Mouse (Mus musculus) forebrain, postnatal 0 days (tissue): ENCODE data around the gene Rpl11. TPM values are rescaled to one million over a fixed set of nuclear protein-coding genes. Genes with fewer than 3 reads are reported as not detected.

Source experiments
- ATAC-seq: fragments of 200-750 bp; cut with Nextera tagmentation; 2 replicates; pipeline ENCODE4 v1.8.0; 2017; ENCODE audit warnings: mild to moderate bottlenecking, moderate library complexity
- DNase-seq: peaks from one replicate; pipeline ENCODE4 v3.0.0-alpha.2; 2015
- H3K27ac ChIP-seq: fragments of 300-500 bp; sonication (generic); 2 replicates; pipeline ENCODE4 v1.5.1; 2014; ENCODE audit warnings: low read depth, mild to moderate bottlenecking, antibody characterized with exemption, low read length, moderate library complexity, mixed read lengths
- H3K27me3 ChIP-seq: fragments of 300-500 bp; sonication (generic); 2 replicates; pipeline ENCODE4 v1.6.1; 2014; ENCODE audit warnings: mild to moderate bottlenecking, low read length, mixed read lengths; ENCODE audit not compliant: insufficient read depth
- H3K36me3 ChIP-seq: fragments of 300-500 bp; sonication (generic); 2 replicates; pipeline ENCODE4 v1.6.1; 2014; ENCODE audit warnings: mild to moderate bottlenecking, moderate library complexity; ENCODE audit not compliant: insufficient read depth
- H3K4me1 ChIP-seq: fragments of 300-500 bp; sonication (generic); 2 replicates; pipeline ENCODE4 v1.6.1; 2014; ENCODE audit warnings: antibody characterized with exemption; ENCODE audit not compliant: insufficient read depth
- H3K4me2 ChIP-seq: fragments of 300-500 bp; sonication (generic); 2 replicates; pipeline ENCODE4 v1.6.1; 2014; ENCODE audit warnings: low read depth, mild to moderate bottlenecking, moderate library complexity
- H3K4me3 ChIP-seq: fragments of 300-500 bp; sonication (generic); 2 replicates; pipeline ENCODE4 v1.5.1; 2014; ENCODE audit warnings: low read depth, low read length, mixed read lengths
- H3K9ac ChIP-seq: fragments of 300-500 bp; sonication (generic); 2 replicates; pipeline ENCODE4 v1.6.1; 2014; ENCODE audit warnings: mild to moderate bottlenecking
- H3K9me3 ChIP-seq: fragments of 300-500 bp; sonication (generic); 2 replicates; pipeline ENCODE4 v1.6.1; 2016; ENCODE audit warnings: low read length
- CTCF ChIP-seq: sonication (generic); IDR thresholded peaks from 2 replicates; pipeline ENCODE4 v1.5.1; 2016; ENCODE audit warnings: antibody characterized with exemption, control low read depth, low read depth
- WGBS: fragments of 180-500 bp; shearing (Covaris S2); extraction: QIAGEN DNeasy Blood & Tissue Kit; methylation state at CpG from one replicate; pipeline ENCODE4 v1.1.7; 2014; 5-methylcytosine and 5-hydroxymethylcytosine counted together
- polyA plus RNA-seq: library from polyadenylated mRNA; unstranded; fragments of >200 nt; fragmentation: Nextera tagmentation; extraction: Ambion mirVana; gene quantifications from 2 replicates; pipeline ENCODE4 v1.2.1, GENCODE M21; 2015
- total RNA-seq: library from RNA; depleted of rRNA; stranded (reverse); fragments of >200 nt; gene quantifications from 2 replicates; pipeline ENCODE4 v1.2.3, GENCODE M21; 2014

The Rpl11 gene
- total and polyA plus RNA-seq, 2 experiments from 2014 or later: 313 to 1,141 TPM

- no peak overlapping the region for H3K4me3 ChIP-seq
- no peak for TF ChIP-seq CTCF
- no peak overlapping the region for H3K27ac ChIP-seq
- no peaks in the 10 kb centered on the region for H3K27me3 ChIP-seq
- ATAC-seq (no peak), DNase-seq (no peak)
- no peaks in the 10 kb centered on the region for H3K9me3 ChIP-seq
- no peak overlapping the region for H3K4me2 ChIP-seq
- H3K36me3 ChIP-seq: peaks cover 68% of the 10 kb centered on the region
- 89% methylated on average over 4 of the region's 4 CpGs for WGBS
- H3K9ac ChIP-seq: no peak overlapping the region
- H3K4me1 ChIP-seq: no peaks in the 10 kb centered on the region
Observed at GRCm38 (mm10) chr4:136010586-136010985, 42.6 kb downstream of the Rpl11 start.

GRCm38 (mm10) chr4:136008782-136009447 is 44.3 kb downstream of the Rpl11 start:
- DNase-seq: no peak
- peaks cover 83% of the 10 kb centered on the region for H3K36me3 ChIP-seq
- no peak overlapping the region for H3K9ac ChIP-seq
- H3K27ac ChIP-seq: no peak overlapping the region
- no peaks in the 10 kb centered on the region for H3K27me3 ChIP-seq
- no peak overlapping the region for H3K4me2 ChIP-seq
- H3K4me1 ChIP-seq: no peaks in the 10 kb centered on the region
- TF ChIP-seq CTCF: no peak
- no peak for ATAC-seq
- WGBS: 95% methylated on average over 8 of the region's 8 CpGs
- H3K4me3 ChIP-seq: no peak overlapping the region
- no peaks in the 10 kb centered on the region for H3K9me3 ChIP-seq

DNA sequence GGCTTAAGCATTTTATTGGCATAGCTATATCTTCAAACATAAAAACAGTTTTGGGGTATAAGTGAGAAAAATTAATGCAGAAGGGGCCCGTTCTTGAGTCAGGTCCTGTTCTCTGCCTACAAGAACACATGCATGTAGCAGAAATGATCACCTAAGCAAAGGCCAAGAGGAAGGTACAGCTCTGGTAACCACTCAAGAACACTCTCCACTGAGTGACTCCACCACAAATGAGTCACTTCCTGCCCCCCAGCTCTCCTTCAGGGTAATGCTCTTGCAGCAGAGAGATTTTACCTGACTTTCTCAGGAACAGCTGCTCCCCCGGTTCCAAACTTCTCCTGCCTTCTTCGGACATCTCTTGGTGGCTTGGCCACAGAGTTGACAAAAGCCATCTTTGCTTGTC is 46.4 kb downstream of the Rpl11 start:
- Histone ChIP-seq H3K9ac (no peak overlapping the region), H3K9me3 (no peaks in the 10 kb centered on the region), H3K36me3 (peaks cover 84% of the 10 kb centered on the region), H3K27me3 (no peaks in the 10 kb centered on the region), H3K27ac (no peak overlapping the region), H3K4me3 (no peak overlapping the region), H3K4me1 (no peaks in the 10 kb centered on the region), H3K4me2 (no peak overlapping the region)
- DNase-seq (no peak), ATAC-seq (no peak)
- WGBS: 100% methylated on average over 3 of the region's 3 CpGs
- TF ChIP-seq CTCF: no peak

DNA sequence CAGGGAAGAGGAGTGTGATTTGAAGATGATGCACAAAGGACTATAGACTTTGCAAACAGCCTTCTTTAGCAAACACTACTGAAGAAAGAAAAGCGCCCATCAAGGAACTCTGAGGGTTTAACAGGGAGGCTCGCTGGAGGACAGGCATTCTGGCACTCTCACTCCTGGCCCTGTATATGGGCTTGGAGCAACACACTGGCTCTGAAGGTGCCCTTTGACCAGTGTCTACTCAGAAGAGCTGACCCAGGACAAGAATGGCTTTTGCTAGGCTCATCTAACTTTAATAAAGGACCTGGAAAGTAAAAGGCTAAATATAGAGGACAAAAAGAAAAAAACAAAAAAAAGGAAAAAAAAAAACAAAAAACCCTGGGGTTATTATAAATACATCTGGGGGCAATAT is 48.3 kb downstream of the Rpl11 start:
- DNase-seq (no peak), ATAC-seq (no peak)
- no peaks in the 10 kb centered on the region for H3K4me1 ChIP-seq
- no peak for TF ChIP-seq CTCF
- H3K9ac ChIP-seq: no peak overlapping the region
- H3K27me3 ChIP-seq: no peaks in the 10 kb centered on the region
- H3K4me3 ChIP-seq: no peak overlapping the region
- no peaks in the 10 kb centered on the region for H3K9me3 ChIP-seq
- WGBS: 90% methylated on average over 2 of the region's 2 CpGs
- peaks cover 71% of the 10 kb centered on the region for H3K36me3 ChIP-seq
- H3K27ac ChIP-seq: no peak overlapping the region
- H3K4me2 ChIP-seq: no peak overlapping the region

GRCm38 (mm10) chr4:136004107-136004675 is 49.0 kb downstream of the Rpl11 start:
- Histone ChIP-seq H3K4me2 (no peak overlapping the region), H3K9me3 (no peaks in the 10 kb centered on the region), H3K4me3 (no peak overlapping the region), H3K27me3 (no peaks in the 10 kb centered on the region), H3K9ac (no peak overlapping the region), H3K4me1 (no peaks in the 10 kb centered on the region), H3K27ac (no peak overlapping the region), H3K36me3 (peaks cover 63% of the 10 kb centered on the region)
- TF ChIP-seq CTCF: no peak
- 89% methylated on average over 5 of the region's 5 CpGs for WGBS
- ATAC-seq: no peak
- no peak for DNase-seq

DNA sequence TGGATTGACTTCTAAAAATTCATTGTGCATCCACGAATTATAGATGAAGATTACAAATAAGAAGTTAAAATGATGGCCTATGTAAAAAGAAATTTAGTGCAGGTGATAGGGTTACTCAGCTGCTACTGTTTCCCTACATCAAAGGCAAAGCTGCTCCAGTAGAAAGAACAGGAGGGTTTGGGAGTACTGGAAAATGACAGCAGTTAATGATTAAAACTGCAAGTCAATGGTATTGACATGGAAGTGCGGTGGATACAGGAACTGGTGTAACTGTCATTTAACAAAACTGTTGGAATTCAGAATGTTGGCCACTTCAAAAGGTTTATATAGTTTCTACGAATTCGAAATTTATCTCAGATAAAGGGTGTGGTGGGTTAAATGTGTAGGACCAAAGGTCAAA is 58.1 kb downstream of the Rpl11 start:
- Histone ChIP-seq H3K4me3 (no peak overlapping the region), H3K27ac (no peak overlapping the region), H3K4me1 (no peaks in the 10 kb centered on the region), H3K27me3 (no peaks in the 10 kb centered on the region), H3K36me3 (no peaks in the 10 kb centered on the region), H3K9me3 (no peaks in the 10 kb centered on the region), H3K9ac (no peak overlapping the region), H3K4me2 (no peak overlapping the region)
- ATAC-seq: no peak
- no peak for DNase-seq
- TF ChIP-seq CTCF: no peak
- 87% methylated on average over 4 of the region's 4 CpGs for WGBS

DNA sequence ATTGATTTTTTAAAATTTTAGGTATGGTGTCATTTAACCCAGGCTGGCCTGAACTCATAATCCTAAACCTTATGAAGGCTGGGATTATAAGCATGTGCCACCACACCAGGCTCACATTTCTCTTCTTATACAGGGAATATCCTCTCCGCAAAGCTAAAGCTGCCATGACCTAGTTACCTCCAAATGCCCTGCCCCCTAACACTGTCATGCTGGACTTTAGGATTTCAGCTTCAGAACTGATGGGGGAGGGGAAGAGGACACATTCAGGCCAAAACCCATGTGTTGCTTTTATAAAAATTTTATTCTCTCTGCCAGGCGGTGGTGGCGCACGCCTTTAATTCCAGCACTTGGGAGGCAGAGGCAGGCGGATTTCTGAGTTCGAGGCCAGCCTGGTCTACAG is 59.3 kb downstream of the Rpl11 start:
- DNase-seq (no peak), ATAC-seq (no peak)
- Histone ChIP-seq H3K27ac (no peak overlapping the region), H3K4me3 (no peak overlapping the region), H3K4me1 (no peaks in the 10 kb centered on the region), H3K27me3 (no peaks in the 10 kb centered on the region), H3K36me3 (no peaks in the 10 kb centered on the region), H3K4me2 (no peak overlapping the region), H3K9me3 (no peaks in the 10 kb centered on the region), H3K9ac (no peak overlapping the region)
- no peak for TF ChIP-seq CTCF
- WGBS: 91% methylated on average over 6 of the region's 6 CpGs
